Mouse (Mus musculus) MEL (cell line): ENCODE measurements around the gene Ranbp3l. TPM values are rescaled to one million over a fixed set of nuclear protein-coding genes. Genes with fewer than 3 reads are reported as not detected.

Experiments
- DNase-seq: peaks from one replicate; pipeline ENCODE4 v3.0.0; 2011; ENCODE audit warnings: low read depth, low spot score
- H3K27ac ChIP-seq: 2 replicates; pipeline ENCODE4 v1.5.1; 2012; ENCODE audit warnings: low read depth, mild to moderate bottlenecking, control low read depth, low read length, moderate library complexity; ENCODE audit not compliant: control insufficient read depth
- H3K27me3 ChIP-seq, 2 experiments: fragments of 150-350 bp in 1 of 2; sonication (generic) in 1 of 2; 2 replicates each; pipeline ENCODE4 v1.6.1; 2012; ENCODE audit warnings: low read length in 2 of 2, mild to moderate bottlenecking in 2 of 2, improper control_type of control experiment in 1 of 2, moderate library complexity in 1 of 2; ENCODE audit not compliant: insufficient read depth in 2 of 2, control insufficient read depth in 1 of 2
- H3K36me3 ChIP-seq, 2 experiments: 2 replicates each; pipeline ENCODE4 v1.6.1; 2012 to 2014; ENCODE audit warnings: low read length in 2 of 2, improper control_type of control experiment in 1 of 2, inconsistent platforms in 1 of 2, mild to moderate bottlenecking in 1 of 2; ENCODE audit not compliant: insufficient read depth in 2 of 2, control insufficient read depth in 1 of 2
- H3K4me1 ChIP-seq, 2 experiments: fragments of 150-350 bp in 1 of 2; sonication (generic) in 1 of 2; 2 replicates each; pipeline ENCODE4 v1.6.1; 2012; ENCODE audit warnings: low read length in 2 of 2, improper control_type of control experiment in 1 of 2, mild to moderate bottlenecking in 1 of 2; ENCODE audit not compliant: insufficient read depth in 2 of 2, control insufficient read depth in 1 of 2
- H3K4me3 ChIP-seq, 2 experiments: fragments of 150-350 bp in 1 of 2; sonication (generic) in 1 of 2; 2 replicates each; pipeline ENCODE4 v1.5.1; 2012; ENCODE audit warnings: low read depth in 2 of 2, low read length in 2 of 2, mild to moderate bottlenecking in 2 of 2, moderate library complexity in 2 of 2, control low read depth in 1 of 2, improper control_type of control experiment in 1 of 2; ENCODE audit not compliant: control insufficient read depth in 1 of 2, insufficient read depth in 1 of 2
- H3K79me2 ChIP-seq: 2 replicates; pipeline ENCODE4 v1.6.1; 2012; ENCODE audit warnings: mild to moderate bottlenecking, low read length, moderate library complexity; ENCODE audit not compliant: control insufficient read depth, poor library complexity, insufficient read depth
- H3K9ac ChIP-seq: 2 replicates; pipeline ENCODE4 v1.6.1; 2012; ENCODE audit warnings: low read depth, mild to moderate bottlenecking, control low read depth, low read length, moderate library complexity; ENCODE audit not compliant: control insufficient read depth, poor library complexity, severe bottlenecking
- H3K9me3 ChIP-seq: fragments of 150-350 bp; sonication (generic); replicated peaks from 2 replicates; pipeline ENCODE4 v1.6.1; 2012; ENCODE audit warnings: mild to moderate bottlenecking, low read length, improper control_type of control experiment, moderate library complexity; ENCODE audit not compliant: insufficient read depth
- BHLHE40 ChIP-seq: IDR thresholded peaks from 2 replicates; pipeline ENCODE4 v1.6.1; 2012; ENCODE audit warnings: low read depth, mild to moderate bottlenecking, inconsistent platforms, low read length, improper control_type of control experiment, borderline replicate concordance
- CHD1 ChIP-seq: IDR thresholded peaks from 2 replicates; pipeline ENCODE4 v1.6.1; 2012; ENCODE audit warnings: low read depth, mild to moderate bottlenecking, inconsistent platforms, low read length, improper control_type of control experiment
- CTCF ChIP-seq, 3 experiments: IDR thresholded peaks in 2 of 3; conservative IDR thresholded peaks in 1 of 3; 2 replicates each; pipeline ENCODE4 v1.5.1; 2011 to 2012; ENCODE audit warnings: low read length in 3 of 3, low read depth in 2 of 3, mild to moderate bottlenecking in 2 of 3, improper control_type of control experiment in 1 of 3, inconsistent platforms in 1 of 3, mixed read lengths in 1 of 3, moderate library complexity in 1 of 3; ENCODE audit not compliant: control insufficient read depth in 1 of 3, insufficient read depth in 1 of 3, poor library complexity in 1 of 3, severe bottlenecking in 1 of 3
- E2F4 ChIP-seq: IDR thresholded peaks from 2 replicates; pipeline ENCODE4 v1.6.1; 2011; ENCODE audit warnings: low read depth, low read length, improper control_type of control experiment, borderline replicate concordance
- ELF1 ChIP-seq: IDR thresholded peaks from 2 replicates; pipeline ENCODE4 v1.6.1; 2014; ENCODE audit warnings: low read depth, mild to moderate bottlenecking, inconsistent platforms, low read length, improper control_type of control experiment, moderate library complexity
- GABPA ChIP-seq: IDR thresholded peaks from 2 replicates; pipeline ENCODE4 v1.6.1; 2012; ENCODE audit warnings: low read depth, mild to moderate bottlenecking, inconsistent platforms, low read length, improper control_type of control experiment, moderate library complexity
- GATA1 ChIP-seq: IDR thresholded peaks from 2 replicates; pipeline ENCODE4 v1.6.1; 2011; ENCODE audit warnings: low read depth, low read length, improper control_type of control experiment
- HCFC1 ChIP-seq: IDR thresholded peaks from 2 replicates; pipeline ENCODE4 v1.6.1; 2012; ENCODE audit warnings: low read depth, mild to moderate bottlenecking, inconsistent platforms, low read length, improper control_type of control experiment, moderate library complexity
- JUND ChIP-seq: IDR thresholded peaks from 2 replicates; pipeline ENCODE4 v1.6.1; 2011; ENCODE audit warnings: low read depth, mild to moderate bottlenecking, improper control_type of control experiment, low read length
- MAFK ChIP-seq: IDR thresholded peaks from 2 replicates; pipeline ENCODE4 v1.6.1; 2011; ENCODE audit warnings: low read depth, mild to moderate bottlenecking, low read length, improper control_type of control experiment, borderline replicate concordance
- MAX ChIP-seq: IDR thresholded peaks from 2 replicates; pipeline ENCODE4 v1.6.1; 2011; ENCODE audit warnings: low read length, improper control_type of control experiment
- MAZ ChIP-seq: IDR thresholded peaks from 2 replicates; pipeline ENCODE4 v1.6.1; 2012; ENCODE audit warnings: low read depth, mild to moderate bottlenecking, inconsistent platforms, low read length, improper control_type of control experiment
- MEF2A ChIP-seq: IDR thresholded peaks from 2 replicates; pipeline ENCODE4 v1.6.1; 2014; ENCODE audit warnings: low read depth, mild to moderate bottlenecking, inconsistent platforms, low read length, improper control_type of control experiment; ENCODE audit not compliant: poor library complexity, insufficient replicate concordance, severe bottlenecking; ENCODE audit errors: extremely low read depth
- MYB ChIP-seq: IDR thresholded peaks from 2 replicates; pipeline ENCODE4 v1.6.1; 2011; ENCODE audit warnings: mild to moderate bottlenecking, low read depth, low read length, improper control_type of control experiment
- MYC ChIP-seq: IDR thresholded peaks from 2 replicates; pipeline ENCODE4 v1.6.1; 2011; ENCODE audit warnings: low read depth, mild to moderate bottlenecking, low read length, improper control_type of control experiment, moderate library complexity
- POLR2A ChIP-seq, 2 experiments: IDR thresholded peaks; 2 replicates each; pipeline ENCODE4 v1.6.1; 2011 to 2012; ENCODE audit warnings: low read length in 2 of 2, mild to moderate bottlenecking in 2 of 2, control low read depth in 1 of 2, improper control_type of control experiment in 1 of 2, low read depth in 1 of 2, moderate library complexity in 1 of 2; ENCODE audit not compliant: control insufficient read depth in 1 of 2, insufficient read depth in 1 of 2, poor library complexity in 1 of 2
- POLR2AphosphoS2 ChIP-seq: IDR thresholded peaks from 2 replicates; pipeline ENCODE4 v1.6.1; 2011; ENCODE audit warnings: low read length, improper control_type of control experiment
- POLR2AphosphoS5 ChIP-seq: IDR thresholded peaks from 2 replicates; pipeline ENCODE4 v1.6.1; 2012; ENCODE audit warnings: low read depth, borderline replicate concordance, mild to moderate bottlenecking, inconsistent platforms, low read length, moderate library complexity, mixed read lengths
- RAD21 ChIP-seq: IDR thresholded peaks from 2 replicates; pipeline ENCODE4 v1.6.1; 2011; ENCODE audit warnings: mild to moderate bottlenecking, low read depth, low read length, improper control_type of control experiment
- RCOR1 ChIP-seq: IDR thresholded peaks from 2 replicates; pipeline ENCODE4 v1.6.1; 2012; ENCODE audit warnings: low read depth, mild to moderate bottlenecking, inconsistent platforms, low read length, improper control_type of control experiment
- SIN3A ChIP-seq: IDR thresholded peaks from 2 replicates; pipeline ENCODE4 v1.6.1; 2012; ENCODE audit warnings: low read length, improper control_type of control experiment, inconsistent platforms
- SMC3 ChIP-seq: IDR thresholded peaks from 2 replicates; pipeline ENCODE4 v1.6.1; 2011; ENCODE audit warnings: low read depth, low read length, improper control_type of control experiment
- TAL1 ChIP-seq: IDR thresholded peaks from 2 replicates; pipeline ENCODE4 v1.6.1; 2012; ENCODE audit warnings: mild to moderate bottlenecking, inconsistent platforms, low read length, moderate library complexity, mixed read lengths
- TBP ChIP-seq: IDR thresholded peaks from 2 replicates; pipeline ENCODE4 v1.8.0; 2011; ENCODE audit warnings: low read depth, low read length, improper control_type of control experiment
- TCF12 ChIP-seq: IDR thresholded peaks from 2 replicates; pipeline ENCODE4 v1.6.1; 2014; ENCODE audit warnings: low read depth, mild to moderate bottlenecking, inconsistent platforms, low read length, improper control_type of control experiment, moderate library complexity
- UBTF ChIP-seq: IDR thresholded peaks from 2 replicates; pipeline ENCODE4 v1.6.1; 2012; ENCODE audit warnings: low read depth, mild to moderate bottlenecking, inconsistent platforms, low read length, improper control_type of control experiment, moderate library complexity, borderline replicate concordance; ENCODE audit not compliant: insufficient read depth
- USF1 ChIP-seq: IDR thresholded peaks from 2 replicates; pipeline ENCODE4 v1.6.1; 2014; ENCODE audit warnings: low read depth, mild to moderate bottlenecking, inconsistent platforms, low read length, improper control_type of control experiment, moderate library complexity
- USF2 ChIP-seq, 2 experiments: IDR thresholded peaks; 2 replicates each; pipeline ENCODE4 v1.6.1; 2011 to 2012; ENCODE audit warnings: improper control_type of control experiment in 2 of 2, low read length in 2 of 2, borderline replicate concordance in 1 of 2, inconsistent platforms in 1 of 2, low read depth in 1 of 2, mild to moderate bottlenecking in 1 of 2; ENCODE audit not compliant: insufficient read depth in 1 of 2
- ZNF384 ChIP-seq: IDR thresholded peaks from 2 replicates; pipeline ENCODE4 v1.6.1; 2012; ENCODE audit warnings: low read depth, mild to moderate bottlenecking, inconsistent platforms, low read length, improper control_type of control experiment
- polyA plus RNA-seq, 2 experiments: library from polyadenylated mRNA; stranded (reverse) in 1 of 2; unstranded in 1 of 2; fragments of >175 nt in 1 of 2; fragments of >200 nt in 1 of 2; gene quantifications; 2 replicates each; pipeline versions ENCODE4 v1.2.1 to v1.2.4; 2012; ENCODE audit warnings: low replicate concordance in 2 of 2, low read depth in 1 of 2; ENCODE audit not compliant: insufficient read length in 2 of 2, insufficient read depth in 1 of 2, missing spikeins in 1 of 2
- total RNA-seq: library from RNA; depleted of rRNA; stranded (reverse); fragments of 300-350 nt; gene quantifications from 2 replicates; pipeline ENCODE4 v1.2.3, GENCODE M21; 2012

Ranbp3l gene
- total and polyA plus RNA-seq, 3 experiments = 0.06 TPM; not detected in 2

GRCm38 (mm10) chr15:9071556-9072544 lies 104.1 kb downstream of the Ranbp3l start (continued):
- TF ChIP-seq USF1 = peak; percentile 19; the same call in 1 of the 2 replicates
- no peak for TF ChIP-seq ELF1
- peak; percentile 65; the same call in 1 of the 2 replicates for TF ChIP-seq UBTF
- no peak for TF ChIP-seq GABPA
- TF ChIP-seq POLR2AphosphoS5 = no peak
- TF ChIP-seq TAL1 = no peak
- no peak for TF ChIP-seq MEF2A
- no peak for TF ChIP-seq MAX
- no peak for TF ChIP-seq TCF12
- no peak for TF ChIP-seq E2F4
- TF ChIP-seq BHLHE40 = no peak
- peak; percentile 19; the same call in 1 of the 2 replicates for TF ChIP-seq ZNF384
- TF ChIP-seq CHD1 = no peak; the same call in 1 of the 2 replicates
- no peak for TF ChIP-seq CTCF (IDR thresholded peaks at IDR 0.05 in 2 of 3, conservative IDR thresholded peaks at IDR 0.05 in 1 of 3; ENCODE audit: control insufficient read depth in 1 of 3, insufficient read depth in 1 of 3, low read depth in 2 of 3, low read length in 3 of 3, poor library complexity in 1 of 3, severe bottlenecking in 1 of 3)
- TF ChIP-seq JUND = no peak
- TF ChIP-seq MAZ = peak; percentile 13; the same call in 1 of the 2 replicates
- TF ChIP-seq HCFC1 = no peak
- no peak; the same call in 1 of the 2 replicates for TF ChIP-seq TBP
- peak in 1 of 2 experiments; percentile 6; a peak in 1 of 4 replicates for TF ChIP-seq POLR2A (IDR thresholded peaks at IDR 0.05; ENCODE audit: control insufficient read depth in 1 of 2, insufficient read depth in 1 of 2, low read depth in 1 of 2, low read length in 2 of 2, poor library complexity in 1 of 2)
- TF ChIP-seq RAD21 = no peak

- Histone ChIP-seq H3K27ac (peak overlapping the region; percentile 100), H3K79me2 (peaks cover 59% of the 10 kb centered on the region), H3K9me3 (no peaks in the 10 kb centered on the region), H3K9ac (peak overlapping the region; percentile 97), H3K27me3 (no peaks in the 10 kb centered on the region), H3K36me3 (peaks cover 2 to 37% of the 10 kb centered on the region in 2 experiments), H3K4me1 (peaks cover 22 to 24% of the 10 kb centered on the region in 2 experiments), H3K4me3 (peak overlapping the region; percentile 95 to 98)
- peak; percentile 80 for DNase-seq
- TF ChIP-seq CHD1 = no peak
- TF ChIP-seq JUND = no peak
- no peak for TF ChIP-seq MAFK
- no peak for TF ChIP-seq POLR2AphosphoS2
- TF ChIP-seq GATA1 = no peak
- TF ChIP-seq USF2 (IDR thresholded peaks at IDR 0.05; ENCODE audit: borderline replicate concordance in 1 of 2, insufficient read depth in 1 of 2, low read depth in 1 of 2, low read length in 2 of 2) = no peak
- no peak for TF ChIP-seq E2F4
- TF ChIP-seq BHLHE40 = no peak
- TF ChIP-seq ZNF384 = no peak
- TF ChIP-seq TAL1 = no peak
- no peak for TF ChIP-seq UBTF
- no peak for TF ChIP-seq MYB
- peak; percentile 85 for TF ChIP-seq RCOR1
- no peak; the same call in 1 of the 2 replicates for TF ChIP-seq MEF2A
- no peak for TF ChIP-seq CTCF (IDR thresholded peaks at IDR 0.05 in 2 of 3, conservative IDR thresholded peaks at IDR 0.05 in 1 of 3; ENCODE audit: control insufficient read depth in 1 of 3, insufficient read depth in 1 of 3, low read depth in 2 of 3, low read length in 3 of 3, poor library complexity in 1 of 3, severe bottlenecking in 1 of 3)
- TF ChIP-seq SIN3A = peak; percentile 55
- no peak for TF ChIP-seq ELF1
- TF ChIP-seq TBP = no peak
- no peak for TF ChIP-seq SMC3
- TF ChIP-seq RAD21 = no peak
- TF ChIP-seq MAX = peak; percentile 34; the same call in 1 of the 2 replicates
- no peak for TF ChIP-seq HCFC1
- TF ChIP-seq MYC = no peak
Observed at GRCm38 (mm10) chr15:9072630-9073029, 104.9 kb downstream of the Ranbp3l start.
